Mouse (Mus musculus) spleen, postnatal 4 days (tissue): ENCODE data around the gene Krtap12-1.
"Not testable (repeated sequence)": the region's sequence is repeated elsewhere in the genome, so short reads cannot be mapped to it uniquely, and the experiment has no call there.

Experiments
- DNase-seq, 2 experiments: peaks; one replicate each; pipeline ENCODE4 v3.0.0; 2022; ENCODE audit warnings: low spot score in 2 of 2

The Krtap12-1 gene

GRCm38 (mm10) chr10:77741924-77742688 is 21.7 kb downstream of the Krtap12-1 start, which contains the start of gene Gm18596:
TSS of gene Gm18596 (minus strand) at chr10:77742638.
- not testable (repeated sequence) for DNase-seq

- DNase-seq = not testable (repeated sequence)
These were observed 30.3 kb downstream of the Krtap12-1 start for GRCm38 (mm10) chr10:77750686-77751085.

GRCm38 (mm10) chr10:77751254-77751653 is 30.9 kb downstream of the Krtap12-1 start, which contains the start of gene Gm9736:
TSS of gene Gm9736 (minus strand) at chr10:77751354.
- not testable (repeated sequence) for DNase-seq

- not testable (repeated sequence) for DNase-seq
These were observed 31.9 kb downstream of the Krtap12-1 start for GRCm38 (mm10) chr10:77752312-77752711.

GRCm38 (mm10) chr10:77753448-77753847 is 33.0 kb downstream of the Krtap12-1 start:
- DNase-seq = no peak

GRCm38 (mm10) chr10:77759582-77759981 is 39.2 kb downstream of the Krtap12-1 start, which contains the start of gene Gm3233:
TSS of gene Gm3233 (minus strand) at chr10:77759682.
- DNase-seq = not testable (repeated sequence)

- DNase-seq = no peak
These were observed 49.3 kb downstream of the Krtap12-1 start for GRCm38 (mm10) chr10:77769727-77770126.
